Mouse (Mus musculus): ENCODE data around the gene Rnf32. TPM values are rescaled to one million over a fixed set of nuclear protein-coding genes. Genes with fewer than 3 reads are reported as not detected.

The Rnf32 gene
- polyA plus RNA-seq, 1 experiment from 2014 or later, result 0.46 TPM

GRCm38 (mm10) chr5:29211980-29212555 lies 16.3 kb downstream of the Rnf32 start:
- no peaks in the 10 kb centered on the region for H3K36me3 ChIP-seq
- no peak overlapping the region for H3K4me2 ChIP-seq
- no peak overlapping the region for H3K27ac ChIP-seq
- ATAC-seq, result no peak
- 50% methylated on average over 4 of the region's 4 CpGs for WGBS (ENCODE audit: insufficient replicate concordance)
- H3K9ac ChIP-seq, result no peak overlapping the region
- no peaks in the 10 kb centered on the region for H3K27me3 ChIP-seq (replicated peaks)
- H3K9me3 ChIP-seq (replicated peaks), result no peaks in the 10 kb centered on the region
- H3K4me3 ChIP-seq, result no peak overlapping the region
- H3K4me1 ChIP-seq, result 0 out of 2 replicates have a peak, but pooled peaks cover 7% of the 10 kb centered on the region

DNA sequence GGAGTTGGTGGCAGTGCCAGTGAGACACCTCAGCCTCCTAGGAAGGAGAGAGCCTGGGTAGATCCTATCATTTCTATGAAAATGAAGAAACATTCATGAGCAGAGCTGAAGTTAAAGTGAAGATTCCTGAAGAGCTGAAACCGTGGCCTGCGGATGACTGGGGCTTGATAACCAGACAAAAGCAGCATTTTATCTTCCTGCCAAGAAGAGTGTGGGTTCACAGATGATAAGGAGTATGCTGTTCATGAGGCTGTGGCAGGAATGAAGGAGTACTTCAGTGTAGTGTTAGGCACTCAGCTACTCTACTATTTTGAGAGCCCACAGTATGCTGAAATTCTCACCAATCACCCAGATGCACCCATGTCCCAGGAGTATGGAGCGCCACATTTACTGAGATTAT lies 22.2 kb downstream of the Rnf32 start:
- H3K4me3 ChIP-seq, result no peak overlapping the region
- H3K27me3 ChIP-seq (replicated peaks), result no peaks in the 10 kb centered on the region
- H3K4me2 ChIP-seq, result peak overlapping the region; percentile 33
- H3K9ac ChIP-seq, result no peak overlapping the region
- no peaks in the 10 kb centered on the region for H3K36me3 ChIP-seq
- H3K4me1 ChIP-seq, result peaks cover 24% of the 10 kb centered on the region
- WGBS (ENCODE audit: insufficient replicate concordance), result 31% methylated on average over 3 of the region's 3 CpGs
- no peaks in the 10 kb centered on the region for H3K9me3 ChIP-seq (replicated peaks)
- H3K27ac ChIP-seq, result peak overlapping the region; percentile 51; the same call in 1 of the 2 replicates
- peak; percentile 94 for ATAC-seq

- Histone ChIP-seq H3K27ac (no peak overlapping the region), H3K4me3 (no peak overlapping the region), H3K4me1 (no peaks in the 10 kb centered on the region), H3K9ac (no peak overlapping the region), H3K27me3 (replicated peaks) (no peaks in the 10 kb centered on the region), H3K36me3 (no peaks in the 10 kb centered on the region), H3K4me2 (no peak overlapping the region), H3K9me3 (replicated peaks) (no peaks in the 10 kb centered on the region)
- 80% methylated on average over 7 of the region's 7 CpGs for WGBS (ENCODE audit: insufficient replicate concordance)
- ATAC-seq, result no peak
These were observed 28.3 kb downstream of the Rnf32 start for GRCm38 (mm10) chr5:29224089-29224488.

- WGBS (ENCODE audit: insufficient replicate concordance), result 57% methylated on average over 2 of the region's 2 CpGs
- Histone ChIP-seq H3K27me3 (replicated peaks) (no peaks in the 10 kb centered on the region), H3K4me2 (no peak overlapping the region), H3K4me1 (no peaks in the 10 kb centered on the region), H3K36me3 (no peaks in the 10 kb centered on the region), H3K9me3 (replicated peaks) (no peaks in the 10 kb centered on the region), H3K4me3 (no peak overlapping the region), H3K9ac (no peak overlapping the region), H3K27ac (no peak overlapping the region)
- no peak for ATAC-seq
These were observed 34.7 kb downstream of the Rnf32 start for GRCm38 (mm10) chr5:29230481-29230880.

DNA sequence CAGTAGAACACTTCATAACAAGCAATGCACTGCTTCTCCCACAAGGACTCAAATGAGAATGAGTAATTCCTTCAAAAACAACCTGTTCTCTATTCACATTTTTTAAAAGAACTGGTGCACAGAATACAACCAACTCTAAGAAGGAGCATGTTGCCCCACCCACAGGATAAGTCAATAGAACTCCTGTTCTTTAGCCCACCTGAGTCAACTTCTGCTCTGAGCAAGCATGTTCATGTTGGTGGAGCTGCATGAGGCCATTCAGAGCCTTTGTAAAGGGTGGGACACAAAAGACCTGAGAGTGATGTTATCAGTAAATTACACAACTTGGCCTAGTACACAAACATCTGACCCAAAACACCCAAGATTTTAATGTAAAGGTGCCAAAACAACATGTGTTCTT lies 42.6 kb downstream of the Rnf32 start:
- no peak for ATAC-seq

GRCm38 (mm10) chr5:29244769-29245168 lies 49.0 kb downstream of the Rnf32 start:
- Histone ChIP-seq H3K4me1 (no peaks in the 10 kb centered on the region), H3K27me3 (replicated peaks) (no peaks in the 10 kb centered on the region), H3K27ac (no peak overlapping the region), H3K4me3 (no peak overlapping the region), H3K36me3 (no peaks in the 10 kb centered on the region), H3K4me2 (no peak overlapping the region), H3K9ac (no peak overlapping the region), H3K9me3 (replicated peaks) (no peaks in the 10 kb centered on the region)
- WGBS (ENCODE audit: insufficient replicate concordance), result no CpG with 5 or more reads among the region's 1 CpGs
- no peak for ATAC-seq

More for the DNA sequence above, 42.6 kb downstream of the Rnf32 start:
- no peak overlapping the region for H3K4me3 ChIP-seq
- no peaks in the 10 kb centered on the region for H3K9me3 ChIP-seq (replicated peaks)
- H3K4me2 ChIP-seq, result no peak overlapping the region
- H3K36me3 ChIP-seq, result no peaks in the 10 kb centered on the region
- no peaks in the 10 kb centered on the region for H3K4me1 ChIP-seq
- no peak overlapping the region for H3K27ac ChIP-seq
- no peak overlapping the region for H3K9ac ChIP-seq
- H3K27me3 ChIP-seq (replicated peaks), result no peaks in the 10 kb centered on the region

GRCm38 (mm10) chr5:29250795-29251495 lies 55.2 kb downstream of the Rnf32 start:
- Histone ChIP-seq H3K27ac (no peak overlapping the region), H3K9ac (no peak overlapping the region), H3K4me2 (no peak overlapping the region), H3K4me3 (no peak overlapping the region), H3K4me1 (no peaks in the 10 kb centered on the region), H3K36me3 (no peaks in the 10 kb centered on the region), H3K27me3 (replicated peaks) (no peaks in the 10 kb centered on the region), H3K9me3 (replicated peaks) (no peaks in the 10 kb centered on the region)
- no peak for ATAC-seq
- 77% methylated on average over 8 of the region's 8 CpGs for WGBS (ENCODE audit: insufficient replicate concordance)

DNA sequence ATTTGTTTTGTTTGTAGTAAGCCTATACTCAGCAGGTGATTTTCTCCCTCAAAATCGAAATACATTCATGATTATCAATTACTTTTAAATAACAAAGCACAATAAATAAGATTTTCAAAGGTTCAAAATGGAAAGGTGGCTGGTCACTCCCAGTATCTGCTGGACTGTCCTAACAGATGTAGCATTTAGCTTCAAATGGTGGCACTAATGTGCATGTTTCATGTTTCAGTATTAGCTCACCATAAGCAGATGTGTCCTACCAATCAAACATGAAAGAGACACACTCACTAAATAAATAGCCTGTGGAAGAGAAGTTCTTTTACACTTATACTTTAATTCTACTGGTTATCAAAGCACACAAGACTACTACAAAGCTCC lies 55.7 kb downstream of the Rnf32 start:
- WGBS (ENCODE audit: insufficient replicate concordance), result 54% methylated on average over 1 of the region's 1 CpGs

GRCm38 (mm10) chr5:29253876-29254275 lies 58.1 kb downstream of the Rnf32 start:
- Histone ChIP-seq H3K9ac (no peak overlapping the region), H3K4me3 (no peak overlapping the region), H3K4me2 (no peak overlapping the region), H3K4me1 (no peaks in the 10 kb centered on the region), H3K9me3 (replicated peaks) (no peaks in the 10 kb centered on the region), H3K36me3 (no peaks in the 10 kb centered on the region), H3K27ac (no peak overlapping the region), H3K27me3 (replicated peaks) (no peaks in the 10 kb centered on the region)
- WGBS (ENCODE audit: insufficient replicate concordance), result 71% methylated on average over 2 of the region's 2 CpGs
- ATAC-seq, result no peak

More for the DNA sequence above, 55.7 kb downstream of the Rnf32 start:
- H3K4me2 ChIP-seq, result no peak overlapping the region
- H3K27me3 ChIP-seq (replicated peaks), result no peaks in the 10 kb centered on the region
- no peaks in the 10 kb centered on the region for H3K9me3 ChIP-seq (replicated peaks)
- no peak for ATAC-seq
- H3K4me3 ChIP-seq, result no peak overlapping the region
- H3K4me1 ChIP-seq, result no peaks in the 10 kb centered on the region
- H3K9ac ChIP-seq, result no peak overlapping the region
- H3K27ac ChIP-seq, result no peak overlapping the region
- no peaks in the 10 kb centered on the region for H3K36me3 ChIP-seq

DNA sequence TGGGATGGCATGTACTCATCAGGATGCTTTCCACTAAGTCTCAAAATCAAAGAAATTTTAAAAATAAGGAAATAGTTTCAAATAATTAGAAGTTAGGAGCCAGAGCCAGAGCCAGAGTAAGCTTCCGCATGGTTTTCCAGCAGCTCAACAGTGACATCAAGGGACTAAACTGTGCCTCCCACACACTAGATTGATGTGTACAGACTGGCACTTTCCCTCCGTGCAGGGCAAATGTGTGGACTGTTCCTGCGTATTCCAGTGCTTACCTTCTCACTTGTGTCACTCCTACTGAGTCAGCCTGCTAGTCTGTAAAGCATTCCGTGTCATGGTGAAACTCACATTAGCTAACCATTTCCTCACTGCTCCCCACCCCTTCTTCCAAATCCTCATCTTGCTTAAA lies 75.1 kb downstream of the Rnf32 start:
- no peaks in the 10 kb centered on the region for H3K9me3 ChIP-seq (replicated peaks)
- H3K4me3 ChIP-seq, result no peak overlapping the region
- no peak overlapping the region for H3K27ac ChIP-seq
- no peaks in the 10 kb centered on the region for H3K36me3 ChIP-seq
- no peak for ATAC-seq
- no peak overlapping the region for H3K9ac ChIP-seq
- H3K27me3 ChIP-seq (replicated peaks), result no peaks in the 10 kb centered on the region
- H3K4me1 ChIP-seq, result no peaks in the 10 kb centered on the region
- 70% methylated on average over 4 of the region's 4 CpGs for WGBS (ENCODE audit: insufficient replicate concordance)
- no peak overlapping the region for H3K4me2 ChIP-seq

DNA sequence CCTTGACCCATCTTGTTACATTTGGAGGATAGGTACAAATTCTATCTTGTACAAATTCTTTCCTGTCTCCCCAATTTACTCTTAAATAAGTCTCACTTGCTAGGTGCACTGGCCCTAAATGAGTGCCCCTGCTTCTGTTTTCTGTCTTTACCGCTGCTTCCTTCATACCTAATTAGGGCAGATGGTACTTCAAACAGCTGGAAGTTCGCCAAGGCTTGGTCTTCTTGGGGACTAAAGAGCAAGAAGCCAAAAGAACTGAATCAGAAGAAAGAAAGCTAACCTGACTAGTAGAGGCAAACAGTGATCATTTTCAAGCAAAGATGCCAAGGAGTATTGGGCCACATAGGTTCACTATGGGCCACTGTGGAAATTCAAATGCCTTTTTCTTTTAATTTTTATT lies 77.6 kb downstream of the Rnf32 start:
- no peak overlapping the region for H3K4me2 ChIP-seq

DNA sequence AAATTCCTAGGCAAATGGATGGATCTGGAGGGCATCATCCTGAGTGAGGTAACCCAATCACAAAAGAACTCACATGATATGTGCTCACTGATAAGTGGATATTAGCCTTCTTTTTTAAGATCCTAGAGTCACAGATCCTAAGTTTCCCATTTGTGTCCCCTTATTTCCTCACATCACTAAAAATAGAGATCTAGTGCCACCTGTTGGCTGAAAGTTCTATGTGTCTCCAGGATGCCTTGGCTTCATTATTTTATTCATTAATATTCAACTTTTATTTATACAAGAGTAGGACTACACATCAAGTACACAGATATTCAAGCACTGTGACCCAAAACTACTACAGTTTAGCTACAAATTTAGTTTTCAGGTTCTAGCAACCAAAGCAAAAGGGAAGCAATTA lies 79.0 kb downstream of the Rnf32 start:
- Histone ChIP-seq H3K4me1 (no peaks in the 10 kb centered on the region), H3K9ac (no peak overlapping the region), H3K4me2 (no peak overlapping the region), H3K9me3 (replicated peaks) (no peaks in the 10 kb centered on the region), H3K27me3 (replicated peaks) (no peaks in the 10 kb centered on the region), H3K4me3 (no peak overlapping the region), H3K27ac (no peak overlapping the region), H3K36me3 (no peaks in the 10 kb centered on the region)
- ATAC-seq, result no peak

More for the DNA sequence above, 77.6 kb downstream of the Rnf32 start:
- Histone ChIP-seq H3K9ac (no peak overlapping the region), H3K4me3 (no peak overlapping the region), H3K4me1 (no peaks in the 10 kb centered on the region), H3K27ac (no peak overlapping the region), H3K9me3 (replicated peaks) (no peaks in the 10 kb centered on the region), H3K27me3 (replicated peaks) (no peaks in the 10 kb centered on the region), H3K36me3 (no peaks in the 10 kb centered on the region)
- WGBS (ENCODE audit: insufficient replicate concordance), result 72% methylated on average over 2 of the region's 2 CpGs
- ATAC-seq, result no peak
